Mouse (Mus musculus): ENCODE data around the gene S100a6.

DNA sequence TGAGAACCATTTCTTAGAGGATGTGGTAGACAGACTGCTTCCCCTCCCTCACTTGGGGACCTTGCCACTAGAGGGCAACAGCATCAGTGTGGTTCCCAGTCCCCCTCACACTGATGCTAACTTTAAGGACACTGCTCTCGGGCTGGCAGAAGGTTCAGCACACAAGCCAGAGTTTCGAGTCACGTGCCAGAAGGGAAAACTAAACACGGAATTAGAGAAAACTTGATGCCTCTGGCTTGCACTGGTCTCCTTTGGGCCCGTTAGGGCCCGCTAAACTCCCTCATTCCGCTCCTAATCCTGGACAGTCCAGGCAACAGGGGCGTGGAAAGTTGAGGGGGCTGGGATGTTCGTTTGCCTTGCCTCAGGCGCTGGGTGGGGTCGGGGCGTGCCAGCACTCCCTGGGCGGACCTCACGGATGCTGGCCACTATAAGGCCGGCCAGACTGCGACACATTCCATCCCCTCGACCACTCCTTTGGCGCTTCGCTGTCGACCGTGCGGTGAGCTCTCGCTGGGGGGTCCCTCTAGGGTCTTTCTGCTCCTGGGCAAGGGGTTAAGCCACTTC lies at the start of gene S100a6:
- no peak for TF ChIP-seq GATA1 (IDR thresholded peaks at IDR 0.05; ENCODE audit: low read length)
- TF ChIP-seq TAL1 (IDR thresholded peaks at IDR 0.05; ENCODE audit: low read length): no peak

Measured in erythroblast, embryonic 14.5 days (primary cell).